Mouse (Mus musculus): ENCODE measurements around the gene Ankrd66.

The Ankrd66 gene

DNA sequence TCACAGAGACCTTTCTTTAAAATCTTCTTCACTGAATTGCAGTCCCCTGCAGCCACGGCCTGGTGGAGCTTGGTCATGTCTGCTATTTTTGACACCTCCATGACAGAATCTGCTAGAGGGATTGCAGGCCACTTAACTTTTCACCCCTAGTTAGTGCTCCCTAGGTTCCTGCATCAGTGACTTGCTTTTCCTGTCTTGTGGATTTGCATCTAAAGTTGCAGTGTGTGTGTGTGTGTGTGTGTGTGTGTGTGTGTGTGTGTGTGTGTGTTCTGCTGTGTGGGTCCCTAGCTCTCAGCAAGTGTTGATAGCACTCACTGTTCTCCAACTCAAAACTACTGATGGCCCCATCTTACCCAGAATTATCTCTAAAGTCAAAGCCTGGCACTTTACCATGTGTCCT, at the start of gene Ankrd66:
Gene Ankrd66 (minus strand): TSS at position 101 of the 400 bp plus-strand sequence.
- DNase-seq (ENCODE audit: low read depth, low spot score): no peak

DNA sequence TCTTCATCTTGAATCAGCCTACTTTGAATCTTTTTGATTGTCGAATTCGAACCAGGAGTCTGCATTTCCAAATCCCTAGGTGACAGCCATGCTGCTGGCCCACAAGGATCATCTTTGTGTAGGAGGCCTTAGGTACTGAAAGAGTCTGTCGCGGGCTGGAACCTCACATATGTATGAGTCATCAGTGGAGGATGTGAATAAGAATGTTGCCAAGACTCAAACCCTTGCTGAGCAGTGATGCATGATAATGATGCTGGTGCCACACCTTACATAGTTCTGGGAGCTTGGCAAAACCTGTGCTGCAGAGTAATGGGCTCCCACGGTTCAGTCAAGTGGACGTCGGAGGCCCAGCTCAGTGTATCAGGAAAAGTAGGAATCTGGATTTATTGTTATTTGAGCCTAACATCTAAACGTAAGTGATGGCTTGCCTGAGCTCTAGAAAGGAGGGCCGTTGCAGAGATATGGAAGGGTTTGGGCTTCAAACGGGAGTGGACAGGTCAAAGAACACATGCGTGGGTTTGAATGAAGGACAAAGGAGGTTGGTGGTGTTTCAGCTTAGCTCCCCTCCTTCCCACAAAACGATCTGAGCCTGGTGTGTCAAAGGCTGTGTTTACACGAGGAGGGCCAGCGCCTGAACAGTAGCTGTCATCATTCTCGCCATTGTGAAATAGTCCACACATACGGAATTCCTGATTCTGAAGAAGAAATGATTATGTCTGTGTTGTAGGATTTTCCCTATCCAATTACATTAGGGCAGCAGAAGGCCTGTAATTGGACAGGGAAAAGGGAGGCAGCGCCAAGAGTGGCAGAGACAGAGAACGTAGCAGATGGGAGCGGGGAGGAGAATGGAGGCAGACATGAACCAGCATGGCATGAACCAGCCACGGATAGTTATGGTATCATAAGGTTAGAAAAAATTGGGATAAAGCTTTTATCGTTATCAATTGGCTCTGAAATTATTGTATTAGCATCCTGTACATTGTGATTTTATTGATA, 49.2 kb upstream of the Ankrd66 start:
- DNase-seq (ENCODE audit: low read depth, low spot score): no peak

DNA sequence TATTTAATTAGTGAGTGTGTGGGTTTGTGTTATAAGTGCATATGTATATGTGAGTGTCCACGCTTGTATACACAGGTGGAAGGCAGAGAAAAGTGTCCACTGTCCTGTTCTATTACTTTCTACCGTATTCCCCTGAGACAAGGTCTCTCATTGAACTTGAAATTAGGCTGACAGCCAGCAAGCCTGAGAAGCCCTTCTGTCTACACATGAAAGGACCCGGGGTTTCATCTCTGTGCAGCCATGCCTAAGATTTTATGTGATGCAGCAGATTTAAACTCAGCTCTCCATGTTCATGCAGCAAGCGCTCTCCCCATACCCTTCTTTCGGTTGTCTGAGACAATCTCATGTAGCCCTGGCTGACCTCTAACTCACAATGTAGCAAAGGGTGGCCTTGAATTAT, 47.1 kb upstream of the Ankrd66 start:
- DNase-seq (ENCODE audit: low read depth, low spot score): no peak

DNA sequence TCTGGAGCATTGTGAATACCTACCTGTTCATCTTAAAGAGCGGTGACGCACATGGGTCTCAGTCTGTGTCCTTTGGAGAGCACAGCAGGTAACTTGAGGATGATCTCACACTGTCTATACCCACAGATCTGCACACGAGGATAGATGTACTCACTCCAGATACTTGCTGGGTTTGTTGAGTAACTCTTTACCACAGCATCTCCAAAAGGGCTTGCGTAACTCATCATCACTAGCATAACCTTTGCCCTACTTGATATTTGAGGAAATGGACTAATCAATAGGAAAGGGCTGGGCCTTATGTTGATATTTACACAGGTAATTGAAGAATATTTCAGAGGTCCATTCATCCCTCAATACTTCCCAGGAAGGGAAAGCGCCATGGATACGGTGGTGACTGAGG, 46.3 kb upstream of the Ankrd66 start:
- no peak for DNase-seq (ENCODE audit: low read depth, low spot score)

DNA sequence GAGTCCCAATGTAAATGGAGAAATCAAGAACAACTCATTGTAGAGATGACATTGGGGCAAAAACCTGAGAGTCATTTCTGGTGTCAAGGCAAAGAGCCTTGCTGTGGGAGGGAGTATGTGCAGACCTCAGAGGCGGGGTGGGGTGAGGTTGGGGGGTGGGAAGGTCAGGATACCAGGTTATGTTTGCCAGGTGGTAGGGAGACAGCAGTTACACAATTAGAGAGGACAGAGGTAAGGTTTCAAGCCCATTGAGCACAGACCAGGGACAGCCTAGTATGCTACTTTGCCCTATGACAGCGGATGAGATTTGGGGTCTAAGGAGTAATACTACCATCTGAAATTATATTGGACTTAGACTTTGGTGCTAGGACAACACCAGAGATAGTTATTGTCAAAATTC, 43.8 kb upstream of the Ankrd66 start:
- DNase-seq (ENCODE audit: low read depth, low spot score): no peak

DNA sequence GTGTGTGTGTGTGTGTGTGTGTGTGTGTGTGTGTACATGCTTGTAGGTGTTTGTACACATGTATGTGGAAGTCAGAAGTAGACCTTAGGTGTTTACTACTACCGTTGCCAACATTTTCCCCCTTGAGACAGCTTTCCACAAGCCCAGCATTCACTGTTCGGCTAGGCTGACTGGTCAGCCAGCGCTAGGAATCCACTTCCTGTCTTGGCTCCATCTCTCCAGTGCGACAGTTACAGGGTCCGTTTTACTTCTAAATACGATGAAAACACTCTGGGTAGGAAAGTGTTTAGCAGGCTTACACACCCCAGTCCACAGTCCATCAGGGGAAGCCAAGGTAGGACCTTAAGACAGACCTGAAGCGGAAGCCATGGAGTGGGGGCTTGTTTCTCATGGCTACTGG, 41.3 kb upstream of the Ankrd66 start:
- no peak for DNase-seq (ENCODE audit: low read depth, low spot score)

DNA sequence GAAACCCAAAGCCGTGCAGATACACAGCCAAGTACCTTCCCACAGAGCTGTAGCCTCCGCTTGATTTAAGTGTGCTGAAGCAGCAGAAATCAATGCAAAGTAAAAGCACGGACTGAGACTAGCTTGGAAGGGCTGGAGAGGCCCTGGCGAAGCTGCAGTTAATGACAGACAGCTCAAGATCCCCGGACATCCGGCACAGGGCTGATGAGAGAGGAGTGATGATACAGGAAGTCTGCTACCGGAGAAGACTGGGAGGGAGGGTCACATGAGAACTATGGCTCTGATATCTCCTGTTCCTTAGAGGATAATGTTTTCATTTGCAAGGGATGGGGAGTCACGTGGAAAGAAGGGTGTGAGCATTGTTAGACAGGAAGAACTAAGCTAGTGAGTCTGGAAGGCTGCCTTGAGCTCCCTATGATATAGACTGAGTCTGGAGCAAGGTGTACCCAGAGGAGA, 37.6 kb upstream of the Ankrd66 start:
- DNase-seq (ENCODE audit: low read depth, low spot score): no peak

DNA sequence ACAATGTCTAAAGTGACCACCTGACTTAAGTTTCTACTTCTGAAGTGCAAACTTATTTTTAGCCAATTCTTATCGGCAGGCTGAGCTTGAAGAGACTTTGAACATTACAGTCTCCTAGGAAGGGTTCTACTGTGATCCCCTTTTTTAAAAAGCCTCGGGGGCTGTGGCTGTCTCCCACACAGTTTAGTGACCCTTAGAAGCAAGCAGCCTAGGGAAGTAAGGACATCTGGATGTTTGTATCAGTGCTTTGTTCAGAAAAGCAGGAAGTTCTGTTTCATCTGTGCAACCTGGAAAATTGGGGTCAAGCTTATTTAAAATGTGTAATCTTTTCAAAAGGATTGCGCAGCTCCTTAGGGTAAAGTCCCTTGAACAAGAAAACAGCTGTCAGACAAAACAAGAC, 37.0 kb upstream of the Ankrd66 start:
- DNase-seq (ENCODE audit: low read depth, low spot score): no peak

DNA sequence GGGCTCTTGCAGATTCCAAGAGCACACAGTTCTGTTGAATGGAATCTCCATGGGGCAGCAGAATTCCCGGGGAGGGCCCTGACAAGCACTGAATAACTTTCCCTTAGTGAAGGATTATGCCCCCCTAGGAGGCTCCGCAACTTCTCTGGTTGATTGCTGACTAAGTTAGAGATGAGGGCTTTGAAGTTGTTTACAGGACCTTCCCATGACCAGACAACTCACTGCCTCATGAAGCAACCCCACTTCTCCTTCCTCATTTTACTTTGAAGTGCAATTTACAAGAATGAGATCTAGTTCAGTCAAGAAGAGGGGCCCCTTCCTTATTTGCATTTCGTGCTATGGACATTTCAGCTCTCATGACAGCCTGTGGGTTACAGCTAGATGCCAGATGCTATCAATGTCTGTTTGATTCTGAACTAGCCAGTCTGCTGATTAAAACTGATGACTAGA, 30.2 kb upstream of the Ankrd66 start:
- DNase-seq (ENCODE audit: low read depth, low spot score): no peak

DNA sequence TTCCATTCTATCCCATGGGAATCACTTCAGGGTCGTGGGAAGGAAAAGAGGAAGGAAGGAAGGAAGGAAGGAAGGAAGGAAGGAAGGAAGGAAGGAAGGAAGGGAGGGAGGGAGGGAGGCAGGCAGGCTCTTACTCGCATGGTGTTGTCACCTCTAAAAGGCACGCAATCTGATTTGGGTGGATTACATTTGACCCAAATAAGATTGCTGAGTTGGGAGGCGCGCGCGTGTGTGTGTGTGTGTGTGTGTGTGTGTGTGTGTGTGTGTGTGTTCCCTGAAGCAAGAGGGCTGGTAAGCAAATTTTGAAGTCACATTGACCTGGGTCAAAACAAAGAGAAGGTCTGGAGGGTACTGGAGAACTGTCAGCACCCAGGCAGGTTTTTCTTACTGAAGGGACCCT, 25.8 kb upstream of the Ankrd66 start:
- no peak for DNase-seq (ENCODE audit: low read depth, low spot score)

DNA sequence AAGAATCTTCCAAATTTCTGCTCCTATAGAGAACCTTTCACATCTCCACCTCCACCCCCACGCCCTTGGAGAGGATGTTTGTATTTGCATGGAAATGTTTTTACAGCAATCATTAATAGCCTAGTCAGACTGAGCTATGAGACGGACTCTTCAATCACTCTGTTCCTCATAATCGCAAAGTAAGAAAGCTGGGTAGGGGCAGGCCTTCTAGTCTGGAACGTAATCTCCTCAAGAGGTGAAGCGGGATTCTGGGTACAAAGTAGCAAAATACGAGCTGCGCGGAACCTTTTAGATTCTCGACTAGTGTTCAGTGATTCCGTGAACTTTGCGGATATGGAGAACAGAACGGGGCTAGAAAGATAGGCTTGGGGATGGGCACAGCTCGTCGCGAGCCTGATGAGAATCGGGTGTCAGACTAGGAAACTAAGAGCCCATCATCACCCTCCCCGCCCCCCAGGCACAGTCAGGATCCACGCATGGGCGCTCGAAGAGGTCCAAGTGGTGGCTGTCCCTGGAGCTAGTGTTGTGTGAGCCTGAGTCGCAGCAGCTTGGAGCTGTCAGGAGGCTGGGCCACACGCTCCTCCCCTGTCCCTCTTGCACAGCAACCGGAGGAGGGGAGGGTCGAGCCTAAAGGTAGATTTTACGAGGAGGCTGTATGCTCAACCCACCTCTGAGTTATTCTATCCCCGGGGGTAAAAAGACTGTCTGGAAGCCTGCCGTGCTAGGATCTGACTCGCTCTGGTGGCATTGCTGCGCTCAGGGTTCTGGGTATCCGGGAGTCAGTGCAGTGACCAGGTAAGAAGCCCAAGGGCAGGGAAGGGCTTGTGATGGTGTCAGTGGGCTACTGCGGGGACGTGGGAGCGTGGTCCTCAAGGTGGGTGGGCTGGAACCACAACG, 24.8 kb upstream of the Ankrd66 start, which contains the start of gene Pla2g7:
Gene Pla2g7 (plus strand): TSS at position 107 of the 897 bp plus-strand sequence.
- DNase-seq (ENCODE audit: low read depth, low spot score): no peak

DNA sequence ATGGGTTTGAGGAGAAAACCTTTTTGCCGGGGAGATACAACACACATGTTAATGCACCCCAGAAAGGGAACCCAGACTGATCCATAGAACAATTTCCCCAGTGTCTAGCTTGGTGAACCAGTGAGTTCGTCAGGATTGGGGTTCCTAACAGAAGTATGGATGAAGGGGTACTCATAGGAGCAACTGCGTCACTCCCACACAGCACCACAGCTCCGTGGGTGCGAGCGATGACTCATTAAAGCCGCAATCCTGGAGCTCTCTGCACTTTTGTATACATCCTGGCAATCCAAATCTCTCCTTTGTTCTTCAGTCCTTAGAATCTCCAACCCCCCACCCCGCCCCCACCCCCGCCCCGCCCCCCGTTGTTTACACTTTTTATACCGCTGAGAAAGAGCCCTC, 24.2 kb upstream of the Ankrd66 start:
- no peak for DNase-seq (ENCODE audit: low read depth, low spot score)

DNA sequence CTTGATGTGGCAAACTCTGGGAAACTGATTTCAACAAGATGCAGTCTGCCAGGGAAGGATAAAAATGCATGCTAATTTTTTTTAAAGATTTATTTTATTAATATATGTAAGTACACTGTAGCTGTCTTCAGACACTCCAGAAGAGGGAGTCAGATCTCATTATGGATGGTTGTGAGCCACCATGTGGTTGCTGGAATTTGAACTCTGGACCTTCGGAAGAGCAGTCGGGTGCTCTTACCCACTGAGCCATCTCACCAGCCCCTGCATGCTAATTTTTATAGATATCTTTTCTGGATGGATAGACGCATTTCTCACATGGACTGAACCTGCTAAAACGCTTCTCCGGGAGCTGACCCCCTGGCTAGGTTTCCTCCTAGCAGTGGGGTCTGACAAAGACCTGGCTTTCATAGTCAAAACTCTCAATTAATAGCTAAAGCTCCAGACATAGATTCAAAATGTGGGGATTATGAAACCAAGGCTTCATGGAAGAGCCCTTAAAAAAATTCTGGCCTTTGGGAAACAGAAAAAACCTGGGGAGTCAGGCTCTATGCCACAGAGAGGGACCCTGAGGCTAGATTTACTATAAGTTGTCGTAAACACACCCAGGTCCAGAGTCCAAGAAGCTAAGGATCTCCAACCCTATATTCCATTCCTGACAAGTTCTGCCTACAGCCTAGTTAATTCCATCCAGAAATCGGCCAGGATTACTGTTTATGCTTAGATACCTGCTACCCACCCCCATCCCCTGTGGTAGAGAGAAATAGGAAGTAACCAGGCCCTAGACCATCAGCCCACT, 20.0 kb upstream of the Ankrd66 start:
- DNase-seq (ENCODE audit: low read depth, low spot score): no peak

DNA sequence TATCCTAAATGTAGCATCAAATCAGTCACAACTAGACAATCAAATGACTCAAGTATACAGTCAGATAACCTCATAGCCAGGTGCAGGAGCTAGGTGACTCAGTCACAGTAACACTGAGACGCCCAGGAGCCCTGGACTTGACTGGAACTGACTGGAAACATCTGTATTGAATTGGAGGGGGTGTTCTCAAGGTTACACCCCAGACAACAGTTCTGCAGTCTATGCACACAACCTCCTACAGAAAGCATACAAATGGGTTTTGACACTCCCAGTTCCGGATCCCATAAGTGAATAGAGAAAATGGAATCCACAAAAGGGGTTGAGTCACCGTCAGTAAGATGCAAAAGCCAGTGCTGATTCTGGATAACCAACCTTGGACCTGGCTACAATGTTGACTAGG, 15.2 kb upstream of the Ankrd66 start:
- no peak for DNase-seq (ENCODE audit: low read depth, low spot score)

DNA sequence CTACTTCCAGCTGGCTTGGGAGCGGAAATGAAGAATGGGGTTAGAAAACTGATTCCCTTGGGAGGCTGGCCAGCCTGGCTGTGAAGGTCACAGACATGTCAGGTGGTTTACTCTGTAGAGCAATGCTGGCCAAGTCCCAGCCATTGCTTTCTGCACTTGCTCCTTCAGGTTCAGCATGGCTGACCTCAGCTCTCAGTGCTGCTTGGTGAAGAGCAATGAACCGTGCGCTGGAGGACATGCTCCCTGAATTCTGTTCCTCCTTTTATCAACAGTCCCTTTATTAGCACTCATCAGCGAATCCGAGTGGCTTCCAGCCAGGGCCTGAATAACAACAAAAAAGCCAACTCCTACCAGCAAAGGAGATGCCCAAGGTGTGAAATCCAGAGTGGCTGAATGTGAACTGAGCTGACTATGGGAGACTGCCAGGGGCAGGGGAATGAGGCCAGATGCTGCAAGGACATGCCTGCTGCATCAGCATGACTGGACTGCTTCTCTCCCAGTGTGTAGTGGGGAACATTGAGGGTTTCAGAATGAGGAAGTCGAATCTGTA, 14.2 kb upstream of the Ankrd66 start:
- DNase-seq (ENCODE audit: low read depth, low spot score): no peak

DNA sequence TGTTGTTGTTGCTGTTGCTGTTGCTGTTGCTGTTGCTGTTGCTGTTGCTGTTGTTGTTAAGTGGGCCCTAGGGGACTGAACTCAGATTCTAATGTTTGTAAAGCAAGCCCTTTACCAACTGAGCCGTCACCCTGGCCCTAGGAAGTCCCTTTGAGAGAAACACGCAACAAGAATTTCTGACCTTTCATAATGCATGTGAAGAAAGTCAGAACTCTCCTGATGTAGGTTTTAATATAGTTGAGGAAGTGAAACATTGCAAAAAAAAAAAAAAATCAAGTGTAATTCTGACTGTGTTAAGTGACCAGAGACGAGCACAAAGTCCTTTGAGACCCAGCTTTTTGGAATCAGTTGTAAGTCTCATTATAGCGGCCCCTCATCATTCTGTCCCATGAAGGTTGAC, 13.7 kb upstream of the Ankrd66 start:
- no peak for DNase-seq (ENCODE audit: low read depth, low spot score)

DNA sequence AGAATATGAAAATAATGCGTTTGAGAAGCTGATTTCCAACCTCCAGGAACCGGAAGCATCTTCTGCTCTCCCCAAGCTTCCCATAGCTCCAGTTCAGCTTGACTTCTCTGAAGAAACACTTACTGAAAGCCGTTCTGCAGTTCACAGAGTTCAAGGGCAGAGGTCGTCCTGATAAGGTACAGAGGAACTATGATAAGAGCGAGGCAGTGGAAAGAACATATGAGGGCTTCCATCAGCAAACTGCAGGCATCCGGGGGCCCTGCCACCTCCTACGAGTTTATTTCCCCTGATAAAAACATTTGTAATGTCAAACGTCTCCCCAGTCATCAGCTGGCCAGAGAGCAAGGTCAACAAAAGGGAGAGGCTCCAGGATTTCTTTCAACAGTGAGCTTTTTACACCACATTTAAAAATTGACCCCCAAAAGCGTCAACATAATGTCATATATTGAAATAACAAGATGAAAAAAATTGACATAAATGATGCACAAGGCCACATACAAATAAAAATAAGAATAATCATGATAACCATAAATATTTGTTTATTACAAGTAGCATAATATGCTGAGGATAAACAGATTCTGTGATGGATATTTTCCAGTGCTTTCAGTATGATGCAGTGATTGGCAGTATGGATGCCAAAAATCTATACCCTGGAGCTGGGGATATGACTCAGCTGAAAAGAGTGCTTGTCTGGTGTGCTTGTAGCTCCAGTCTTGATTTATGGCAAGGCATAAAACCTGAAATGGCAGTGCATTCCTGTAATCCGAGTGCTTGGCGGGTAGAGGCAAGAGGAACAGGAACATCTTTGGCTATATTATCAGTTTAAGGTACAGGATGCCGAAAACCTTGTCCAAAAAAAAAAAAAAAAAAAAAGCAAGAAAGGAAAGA, 11.3 kb upstream of the Ankrd66 start:
- DNase-seq (ENCODE audit: low read depth, low spot score): no peak

DNA sequence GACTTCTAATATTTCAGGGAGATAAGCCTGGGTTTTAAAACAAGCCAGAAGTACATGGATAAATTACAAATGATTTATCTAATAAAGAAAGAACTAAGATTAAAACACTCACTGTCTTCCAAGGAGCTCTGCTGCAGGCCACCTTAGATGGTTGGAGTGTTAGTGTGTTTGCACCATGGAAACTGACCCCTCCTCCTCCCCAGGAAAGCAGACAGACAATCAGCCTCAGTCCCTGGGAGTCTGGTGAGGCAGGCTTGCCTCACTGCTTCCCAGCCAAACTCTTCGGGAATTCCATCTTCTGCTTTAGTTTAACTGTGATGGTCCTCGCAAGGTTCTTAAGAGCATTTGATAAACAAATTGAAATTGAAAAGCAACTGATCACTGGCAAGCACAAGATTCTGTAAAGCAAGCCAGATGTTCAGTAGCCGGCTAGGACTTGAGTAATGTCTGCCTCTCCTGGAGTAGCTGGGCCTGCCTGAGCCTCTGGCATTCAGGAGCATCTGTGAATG, 7.7 kb upstream of the Ankrd66 start:
- no peak for DNase-seq (ENCODE audit: low read depth, low spot score)

DNA sequence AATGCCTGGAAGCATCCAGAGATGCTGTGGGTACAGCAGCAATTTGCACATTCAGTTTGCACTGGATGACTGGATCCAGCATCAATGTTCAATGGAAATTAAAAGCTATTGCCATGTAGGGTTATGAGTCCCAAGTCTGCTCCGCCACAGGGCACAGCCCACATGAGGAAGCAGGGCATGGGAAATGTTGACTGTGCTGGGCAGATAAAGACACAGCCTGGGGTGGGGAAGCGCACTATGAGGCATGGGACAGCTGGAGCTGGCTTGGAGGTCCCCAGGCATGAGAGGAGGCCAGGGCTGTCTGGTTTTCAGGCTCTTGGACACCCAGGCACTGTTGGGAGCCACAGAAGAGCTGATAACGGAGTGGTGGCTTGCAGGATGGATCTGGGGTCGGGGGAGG, 601 bp upstream of the Ankrd66 start:
- DNase-seq (ENCODE audit: low read depth, low spot score): no peak

DNA sequence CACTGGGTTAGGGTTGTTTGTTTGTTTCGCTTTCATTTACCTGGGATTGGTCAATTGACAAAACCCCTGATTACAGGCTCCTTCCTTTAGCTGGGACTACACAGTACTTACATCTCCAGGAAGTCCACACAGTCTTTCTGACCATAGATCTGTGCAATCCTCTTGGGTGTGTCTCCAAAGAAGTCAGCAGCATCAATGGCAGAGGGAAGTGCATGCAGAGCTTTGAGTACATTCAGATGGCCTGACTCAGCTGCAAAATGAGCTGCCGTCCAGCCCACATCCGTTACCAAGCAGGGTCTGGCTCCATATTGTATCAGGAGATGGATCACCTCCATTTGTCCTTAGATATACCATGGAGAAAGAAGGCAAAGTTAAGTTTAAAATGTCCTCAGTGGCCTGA, 4.7 kb downstream of the Ankrd66 start:
- no peak for DNase-seq (ENCODE audit: low read depth, low spot score)
